Mouse (Mus musculus) adrenal gland (tissue): ENCODE data around the gene 3110018I06Rik.

Experiments used
- intact Hi-C: fragments of 180-260 bp; cut with DNase I; formaldehyde crosslinking; loops from one replicate; pipeline ENCODE4 v1.15.1; 2025
- long read RNA-seq, 2 experiments: library from polyadenylated mRNA; unstranded; transcript quantifications; one replicate each; pipeline ENCODE4 v2.0.0; 2020; ENCODE audit warnings: borderline replicate concordance in 1 of 2; ENCODE audit not compliant: insufficient replicate concordance in 1 of 2

3110018I06Rik gene
- long read RNA-seq, experiment 1 = 0 reads
- long read RNA-seq, experiment 2 = 0 reads

- intact Hi-C loops = no loop called here
Measured at GRCm38 (mm10) chr12:107488371-107488770, at the start of gene 3110018I06Rik. 3110018I06Rik (plus strand) TSS chr12:107488632.

GRCm38 (mm10) chr12:107444681-107445080, 43.8 kb upstream of the 3110018I06Rik start:
- intact Hi-C loops = no loop called here

- intact Hi-C loops = no loop called here
Measured at GRCm38 (mm10) chr12:107457835-107458234, 30.6 kb upstream of the 3110018I06Rik start.

- intact Hi-C loops = no loop called here
Measured at GRCm38 (mm10) chr12:107464731-107465130, 23.7 kb upstream of the 3110018I06Rik start.

GRCm38 (mm10) chr12:107476441-107477291, 11.8 kb upstream of the 3110018I06Rik start:
- intact Hi-C loops = no loop called here

- intact Hi-C loops = no loop called here
Measured at GRCm38 (mm10) chr12:107479350-107479749, 9.1 kb upstream of the 3110018I06Rik start.

- intact Hi-C loops = no loop called here
Measured at GRCm38 (mm10) chr12:107483031-107483430, 5.4 kb upstream of the 3110018I06Rik start.

- intact Hi-C loops = no loop called here
Measured at GRCm38 (mm10) chr12:107491344-107491743, 2.9 kb downstream of the 3110018I06Rik start.

- intact Hi-C loops = no loop called here
Measured at GRCm38 (mm10) chr12:107496924-107497323, 8.5 kb downstream of the 3110018I06Rik start.

GRCm38 (mm10) chr12:107509661-107510237, 21.3 kb downstream of the 3110018I06Rik start:
- intact Hi-C loops = no loop called here

GRCm38 (mm10) chr12:107511112-107511511, 22.7 kb downstream of the 3110018I06Rik start:
- intact Hi-C loops = no loop called here

GRCm38 (mm10) chr12:107516265-107517217, 28.1 kb downstream of the 3110018I06Rik start:
- intact Hi-C loops = no loop called here

- intact Hi-C loops = no loop called here
Measured at GRCm38 (mm10) chr12:107520941-107521340, 32.5 kb downstream of the 3110018I06Rik start.

GRCm38 (mm10) chr12:107528346-107528880, 40.0 kb downstream of the 3110018I06Rik start:
- intact Hi-C loops = no loop called here

GRCm38 (mm10) chr12:107532871-107533270, 44.4 kb downstream of the 3110018I06Rik start:
- intact Hi-C loops = no loop called here
